Mouse (Mus musculus) liver, postnatal 0 days (tissue): ENCODE measurements around the gene Ttc8.

Experiments
- CTCF ChIP-seq: sonication (generic); IDR thresholded peaks from 2 replicates; pipeline ENCODE4 v1.5.1; 2016; ENCODE audit warnings: antibody characterized with exemption, low read depth
- EP300 ChIP-seq: IDR thresholded peaks from 2 replicates; pipeline ENCODE4 v1.6.1; 2016; ENCODE audit warnings: antibody characterized with exemption, low read depth, mild to moderate bottlenecking

DNA sequence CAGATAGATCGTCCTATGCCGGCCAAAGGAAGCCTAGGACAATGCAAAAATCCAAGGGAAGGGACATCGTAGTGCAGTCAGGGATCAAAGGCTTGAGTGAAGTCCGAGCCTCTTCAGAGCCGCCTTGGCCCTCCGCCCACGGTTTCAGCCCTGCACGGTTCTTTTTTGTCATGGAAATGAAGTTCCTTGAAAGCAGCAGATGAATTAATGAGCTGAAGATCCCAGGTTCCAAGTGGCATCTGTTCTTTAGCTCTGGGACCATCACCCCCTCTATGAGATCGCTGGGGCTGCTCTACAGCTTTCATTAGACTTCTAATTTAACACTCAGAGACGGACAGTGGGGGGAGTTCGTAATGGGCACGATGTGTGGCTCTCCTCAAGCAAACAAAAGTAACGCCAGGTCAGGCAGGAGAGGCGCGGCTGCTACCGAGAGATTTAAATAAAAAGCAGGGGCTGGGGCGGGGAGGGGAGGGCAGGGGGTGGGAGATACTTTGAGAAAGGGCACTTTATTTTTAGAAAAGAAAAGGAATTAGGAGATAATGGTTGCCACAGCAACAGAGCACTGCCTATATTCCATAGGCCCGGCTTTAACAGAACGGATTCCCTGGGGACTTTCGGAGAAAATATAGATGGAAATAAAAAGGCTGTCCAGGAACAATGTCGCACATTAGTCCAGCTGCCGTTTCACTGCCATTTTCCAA, 90.9 kb downstream of the Ttc8 start:
- TF ChIP-seq CTCF (no peak), EP300 (no peak)
